Mouse (Mus musculus): ENCODE results near the gene Atg10.

The Atg10 gene

GRCm38 (mm10) chr13:90995034-90995629, 228.6 kb downstream of the Atg10 start:
- DNase-seq: no peak

GRCm38 (mm10) chr13:90993602-90994001, 230.2 kb downstream of the Atg10 start:
- no peak for DNase-seq

DNA sequence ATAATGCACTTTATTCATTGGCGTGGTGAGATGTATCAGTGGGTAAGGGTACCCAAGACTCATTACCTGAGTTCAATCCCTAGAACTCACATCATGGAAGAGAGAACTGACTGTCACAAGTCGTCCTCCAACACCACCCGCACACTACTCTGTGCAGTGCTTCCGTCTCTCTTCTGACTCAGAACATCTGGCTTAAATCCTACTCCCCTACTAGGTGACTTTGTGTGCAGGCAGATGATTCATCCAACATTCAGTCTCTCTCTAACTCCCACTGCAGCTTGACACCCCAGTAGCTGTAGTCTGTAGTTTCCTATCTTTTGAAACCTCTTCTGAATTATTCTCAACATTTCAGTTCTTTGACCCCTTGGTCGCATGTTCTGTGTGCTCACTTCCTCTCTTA, 230.8 kb downstream of the Atg10 start:
- no peak for DNase-seq

DNA sequence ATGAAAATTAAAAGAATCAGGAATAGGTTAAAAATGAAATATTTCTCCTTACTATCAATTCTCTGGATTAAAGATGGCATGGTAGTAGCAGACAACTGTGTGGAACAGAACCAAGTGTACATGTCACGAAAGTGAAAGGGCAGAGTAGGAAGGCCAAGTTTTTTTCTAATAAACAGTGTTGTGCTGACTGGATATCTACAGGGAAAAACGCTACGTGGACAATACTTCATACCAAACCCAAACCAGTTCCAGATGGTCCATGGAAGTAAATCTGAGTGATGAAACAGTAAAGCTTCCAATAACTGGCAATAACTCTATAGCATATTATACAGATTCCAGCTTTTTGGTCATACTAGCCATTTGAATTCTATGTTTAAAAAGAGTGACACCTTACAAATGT, 235.5 kb downstream of the Atg10 start:
- DNase-seq: no peak

- peak; percentile 15 for DNase-seq
These were observed 238.4 kb downstream of the Atg10 start for GRCm38 (mm10) chr13:90985417-90985816.

DNA sequence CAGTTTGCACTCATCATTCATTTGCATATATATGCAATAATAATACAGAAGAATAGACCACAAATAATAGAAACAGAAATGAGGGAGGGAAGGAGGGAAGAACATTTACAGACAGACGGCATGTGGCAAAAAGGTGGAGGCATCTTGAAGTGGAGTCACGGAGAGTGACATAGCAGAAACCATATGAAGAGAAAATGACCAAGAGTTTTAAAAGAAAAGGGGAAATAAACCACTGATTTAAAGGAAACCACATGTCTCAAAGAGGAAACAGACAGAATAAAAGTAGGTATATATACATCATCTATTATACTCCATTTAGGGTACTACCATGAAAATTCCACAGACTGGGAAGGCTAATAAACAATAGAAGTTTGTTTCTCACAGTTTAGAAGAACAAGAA, 239.7 kb downstream of the Atg10 start:
- DNase-seq: no peak

DNA sequence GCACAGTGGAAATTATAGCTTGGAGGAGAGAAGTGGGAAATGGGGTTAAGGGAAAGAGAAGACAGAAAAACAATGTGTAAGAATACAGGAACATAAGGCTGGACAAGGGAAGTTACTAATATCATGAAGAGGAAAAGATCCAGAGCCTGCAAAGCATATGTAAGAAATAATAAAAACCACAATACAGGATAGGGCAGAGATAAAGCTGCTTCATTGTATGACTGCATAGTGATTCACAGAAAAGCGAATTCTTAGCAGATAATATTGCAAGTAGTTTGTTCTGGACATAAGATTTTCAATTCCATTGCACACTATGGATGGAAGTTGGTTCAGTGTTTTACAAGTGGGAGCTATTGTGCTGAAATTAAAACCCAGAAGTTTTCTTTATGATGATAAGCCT, 242.0 kb downstream of the Atg10 start:
- no peak for DNase-seq

- DNase-seq: no peak
These were observed 242.7 kb downstream of the Atg10 start for GRCm38 (mm10) chr13:90980878-90981674.

GRCm38 (mm10) chr13:90977057-90977456, 246.7 kb downstream of the Atg10 start:
- no peak for DNase-seq

DNA sequence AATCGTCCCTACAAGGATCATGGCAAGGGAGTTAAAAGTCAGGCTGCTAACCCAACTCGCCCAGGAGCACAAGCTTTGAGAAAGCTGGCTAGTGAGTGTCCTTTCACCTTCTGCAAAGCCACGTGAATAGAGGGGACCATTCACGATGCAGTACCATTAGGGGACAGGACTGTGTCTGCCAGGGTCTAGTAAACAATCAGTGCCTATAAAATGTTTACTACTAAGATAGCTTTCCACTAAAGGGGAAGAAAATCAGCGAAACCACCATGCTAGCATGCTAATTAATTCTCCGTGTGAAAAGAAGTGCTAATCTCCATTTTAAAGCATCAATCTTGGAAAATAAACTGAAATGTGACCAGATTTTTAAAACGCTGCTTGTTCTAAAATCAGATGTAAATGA, 250.4 kb downstream of the Atg10 start:
- DNase-seq: no peak

DNA sequence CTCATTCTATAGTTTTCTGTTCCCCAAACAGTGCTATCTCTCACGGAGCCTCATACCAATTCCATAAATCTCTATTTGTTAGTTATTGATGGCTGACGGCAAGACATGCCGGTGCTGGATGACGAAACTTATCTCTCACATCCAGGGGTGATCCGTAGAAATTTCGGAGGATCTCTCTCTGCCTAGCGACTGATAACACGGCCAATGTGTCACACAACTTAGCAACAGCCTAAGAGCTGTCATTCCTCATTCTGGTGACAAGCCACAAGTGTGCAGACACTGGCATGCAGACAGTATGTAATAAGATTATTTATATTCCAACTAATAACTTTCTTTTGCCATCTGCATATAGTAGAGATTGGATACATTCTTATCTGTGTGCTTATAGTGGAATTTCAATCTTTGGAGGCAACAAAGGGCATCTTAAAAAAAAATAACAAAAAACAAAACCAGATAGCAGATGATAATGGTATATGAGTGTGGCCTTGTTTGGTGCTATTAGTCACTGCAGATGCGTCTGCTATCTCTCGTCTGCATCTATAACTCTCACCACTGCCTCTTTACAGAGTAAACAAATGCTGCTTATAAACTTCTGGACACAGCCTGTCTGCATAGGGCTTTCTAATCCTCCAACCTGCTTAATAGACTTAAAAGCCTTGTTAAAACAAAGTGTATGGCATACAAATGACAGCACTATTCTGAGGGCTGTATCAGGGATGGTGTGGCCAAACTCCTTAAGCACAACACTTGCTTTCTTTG, 253.3 kb downstream of the Atg10 start:
- no peak for DNase-seq

GRCm38 (mm10) chr13:90968940-90969339, 254.8 kb downstream of the Atg10 start:
- no peak for DNase-seq

- DNase-seq: peak; percentile 80
These were observed 256.3 kb downstream of the Atg10 start for GRCm38 (mm10) chr13:90967422-90967821.

- DNase-seq: no peak
These were observed 257.8 kb downstream of the Atg10 start for GRCm38 (mm10) chr13:90965996-90966395.

DNA sequence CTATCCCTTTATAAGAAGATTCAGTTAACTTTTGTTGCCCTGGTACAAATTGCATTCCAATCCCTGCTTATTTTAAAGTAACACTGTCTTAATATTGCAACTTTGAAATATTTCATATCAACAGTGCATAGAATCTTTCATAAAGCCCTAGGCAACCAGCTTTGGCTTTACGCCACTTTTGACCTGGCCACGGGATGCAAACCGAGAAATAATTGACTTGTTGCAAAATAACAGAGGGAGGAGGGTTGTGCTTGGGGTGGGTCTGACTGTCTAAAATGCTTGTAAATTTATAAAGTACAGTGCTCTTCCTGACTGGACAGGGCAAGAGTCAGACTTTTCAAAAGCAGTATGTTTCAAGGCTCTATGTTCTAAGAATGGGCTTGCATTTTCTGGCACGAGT, 259.3 kb downstream of the Atg10 start:
- DNase-seq: no peak

DNA sequence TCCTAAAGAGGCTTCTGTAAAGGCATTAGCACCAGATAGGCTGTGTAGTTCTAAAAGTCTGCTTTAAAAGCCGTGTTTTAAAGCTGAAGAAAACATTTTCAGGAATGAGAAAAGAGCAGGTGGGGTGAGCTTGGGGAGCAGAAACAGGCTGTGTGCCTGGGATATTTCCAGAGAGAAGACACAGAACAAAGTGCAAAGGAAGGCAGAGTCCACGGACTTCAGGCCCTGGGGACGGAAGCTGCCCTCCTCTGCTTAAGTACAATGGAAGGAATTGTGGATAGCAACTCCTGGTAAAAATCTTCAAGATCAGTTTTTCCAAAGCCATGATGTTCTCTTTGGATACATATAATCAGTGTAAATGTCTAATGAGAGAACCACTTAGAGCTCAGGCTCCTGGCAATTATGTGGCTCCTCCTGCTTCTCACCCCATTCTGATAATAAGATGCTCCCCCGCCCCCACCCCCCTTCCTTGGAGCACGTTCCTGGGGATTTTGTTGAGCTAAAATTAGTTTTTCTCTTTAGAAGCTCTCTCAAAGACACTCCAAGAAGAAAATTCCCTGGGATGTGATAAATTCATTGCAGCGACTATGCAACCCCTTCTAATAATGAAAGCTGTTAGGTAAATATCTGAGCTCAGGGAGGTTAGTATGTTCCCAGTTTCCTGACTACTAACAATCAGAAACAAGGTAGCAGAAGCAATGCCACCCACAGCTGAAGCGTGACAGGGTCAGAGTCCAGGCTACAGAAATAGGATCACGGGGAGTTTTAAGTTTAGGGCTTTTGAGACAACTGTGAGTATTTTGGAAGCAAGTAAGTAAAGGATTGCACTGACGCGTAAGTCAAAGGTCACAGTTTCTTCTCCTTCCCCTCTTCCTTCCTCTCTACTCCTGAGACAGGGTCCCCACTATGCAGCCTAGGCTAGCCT, 260.7 kb downstream of the Atg10 start:
- DNase-seq: no peak

GRCm38 (mm10) chr13:90960591-90960990, 263.2 kb downstream of the Atg10 start:
- DNase-seq: no peak

- DNase-seq: no peak
These were observed 264.9 kb downstream of the Atg10 start for GRCm38 (mm10) chr13:90958894-90959293.

- DNase-seq: no peak
These were observed 284.2 kb downstream of the Atg10 start for GRCm38 (mm10) chr13:90939600-90939999.

GRCm38 (mm10) chr13:90939192-90939591, 284.6 kb downstream of the Atg10 start:
- DNase-seq: no peak

- DNase-seq: no peak
These were observed 287.9 kb downstream of the Atg10 start for GRCm38 (mm10) chr13:90935852-90936251.

DNA sequence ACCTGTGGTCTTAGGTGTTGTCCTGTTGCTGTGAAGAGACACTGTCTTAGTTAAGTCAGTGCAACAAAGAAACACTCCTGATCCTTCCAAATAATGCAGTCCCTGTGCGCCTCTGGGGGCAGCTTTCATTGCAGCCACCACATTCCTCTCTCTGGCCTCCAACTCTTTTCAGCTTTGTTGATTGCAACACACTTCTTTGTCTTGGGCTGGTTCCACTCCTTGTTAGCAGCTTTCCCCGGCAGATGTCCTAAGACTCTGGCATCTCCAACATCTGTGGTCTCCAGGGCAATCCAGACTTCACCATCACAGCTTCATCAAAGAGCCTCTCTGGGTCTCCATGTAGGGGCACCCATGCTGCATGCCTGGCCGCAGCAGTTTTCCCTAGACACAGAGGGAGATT, 290.5 kb downstream of the Atg10 start:
- no peak for DNase-seq

- peak; percentile 78 for DNase-seq
These were observed 293.9 kb downstream of the Atg10 start for GRCm38 (mm10) chr13:90929847-90930246.
